Mouse (Mus musculus): ENCODE results near the gene Hrh2. TPM values are rescaled to one million over a fixed set of nuclear protein-coding genes. Genes with fewer than 3 reads are reported as not detected.

The Hrh2 gene
- not detected in 2 replicates for polyA plus RNA-seq (2012)

DNA sequence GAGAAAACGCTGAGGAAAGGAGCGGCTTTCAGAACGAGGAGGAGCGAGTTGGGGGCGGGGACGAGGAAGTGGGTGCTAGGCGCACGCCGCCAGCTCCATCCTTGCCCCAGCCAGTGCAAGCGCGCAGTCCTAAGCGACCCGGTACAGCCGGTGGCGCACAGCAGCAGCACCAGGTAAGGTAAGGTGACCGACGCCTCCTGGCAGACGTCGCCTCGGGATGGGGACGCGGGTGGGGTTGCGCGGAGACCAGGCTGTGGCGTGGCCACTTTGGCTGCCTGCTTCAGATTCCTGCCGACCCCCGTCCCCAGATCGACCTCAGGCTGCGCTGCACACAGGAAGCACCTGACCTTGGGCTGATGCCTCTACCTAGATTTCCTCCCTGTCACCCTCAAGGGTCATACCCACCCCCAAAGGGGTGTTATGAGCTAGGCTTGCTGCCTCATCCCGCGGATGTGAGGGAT lies at the start of gene Hrh2:
Hrh2 (plus strand) TSS at position 109 of the 461 bp plus-strand sequence.
- TF ChIP-seq GATA1 (IDR thresholded peaks at IDR 0.05; ENCODE audit: low read length), result no peak

DNA sequence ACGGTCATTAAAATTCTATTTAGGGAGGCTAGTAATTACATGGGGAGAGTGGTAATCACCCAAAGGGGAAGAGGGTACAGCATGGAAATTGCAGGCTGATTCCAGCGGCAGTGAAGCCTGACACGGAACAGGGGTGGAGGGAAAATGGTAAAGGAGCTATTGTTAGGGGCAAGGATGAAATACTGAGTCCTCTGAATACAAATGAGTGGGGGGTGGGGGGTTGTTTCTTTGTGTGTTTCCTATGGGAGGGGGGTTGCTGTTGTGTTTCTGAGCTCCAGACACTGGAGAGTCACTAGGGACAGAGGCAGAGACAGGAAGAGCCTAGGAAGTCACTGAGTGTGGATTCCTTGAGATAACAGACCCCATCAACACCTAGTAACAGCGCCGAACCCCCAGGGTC lies 48.1 kb upstream of the Hrh2 start:
- no peak for TF ChIP-seq GATA1 (IDR thresholded peaks at IDR 0.05; ENCODE audit: low read length)

GRCm38 (mm10) chr13:54144624-54145023 lies 47.3 kb upstream of the Hrh2 start:
- no peak for TF ChIP-seq GATA1 (IDR thresholded peaks at IDR 0.05; ENCODE audit: low read length)

- no peak for TF ChIP-seq GATA1 (IDR thresholded peaks at IDR 0.05; ENCODE audit: low read length)
These were observed 44.6 kb upstream of the Hrh2 start for GRCm38 (mm10) chr13:54147328-54147727.

GRCm38 (mm10) chr13:54152421-54152820 lies 39.5 kb upstream of the Hrh2 start:
- no peak for TF ChIP-seq GATA1 (IDR thresholded peaks at IDR 0.05; ENCODE audit: low read length)

DNA sequence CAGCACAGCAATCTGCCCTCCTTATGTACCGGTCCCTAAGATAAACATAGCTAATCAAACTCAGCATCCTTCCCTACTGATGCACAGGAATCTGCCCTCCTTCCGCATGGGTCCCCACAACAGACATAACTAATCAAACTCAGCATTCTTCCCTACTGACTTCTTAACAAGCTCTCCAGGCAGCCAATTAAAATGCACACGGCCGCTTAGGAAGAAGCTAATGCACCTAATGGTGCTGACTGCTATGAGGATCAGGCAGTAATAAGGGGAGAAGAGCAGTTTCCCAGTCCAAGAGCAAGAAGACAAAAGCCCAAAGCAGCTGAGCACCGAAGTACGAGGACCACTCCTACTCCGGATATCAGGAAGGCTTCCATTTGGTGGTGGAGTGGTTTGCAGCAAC lies 39.0 kb upstream of the Hrh2 start:
- no peak for TF ChIP-seq GATA1 (IDR thresholded peaks at IDR 0.05; ENCODE audit: low read length)

GRCm38 (mm10) chr13:54153672-54154218 lies 38.2 kb upstream of the Hrh2 start:
- no peak for TF ChIP-seq GATA1 (IDR thresholded peaks at IDR 0.05; ENCODE audit: low read length)

GRCm38 (mm10) chr13:54155822-54156221 lies 36.1 kb upstream of the Hrh2 start:
- no peak for TF ChIP-seq GATA1 (IDR thresholded peaks at IDR 0.05; ENCODE audit: low read length)

DNA sequence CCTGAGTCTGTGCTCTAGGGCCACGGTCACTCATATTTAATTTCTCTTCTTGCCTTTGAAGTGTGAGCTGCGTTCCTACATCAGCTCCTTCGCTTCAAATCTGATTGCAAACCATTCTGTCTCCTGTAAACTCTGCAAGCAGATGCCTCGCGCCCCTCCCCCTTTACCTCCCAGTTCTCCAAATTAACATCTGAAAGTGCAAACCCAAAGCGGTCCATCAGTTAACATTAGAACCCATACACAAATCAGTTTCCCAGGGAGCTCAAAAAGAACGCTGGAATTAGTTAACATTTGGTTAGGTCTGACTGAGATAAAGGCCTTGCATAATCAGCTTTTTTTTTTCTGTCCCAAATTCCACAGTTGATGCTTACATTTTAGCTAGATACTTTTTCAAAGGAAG lies 32.7 kb upstream of the Hrh2 start:
- no peak for TF ChIP-seq GATA1 (IDR thresholded peaks at IDR 0.05; ENCODE audit: low read length)

DNA sequence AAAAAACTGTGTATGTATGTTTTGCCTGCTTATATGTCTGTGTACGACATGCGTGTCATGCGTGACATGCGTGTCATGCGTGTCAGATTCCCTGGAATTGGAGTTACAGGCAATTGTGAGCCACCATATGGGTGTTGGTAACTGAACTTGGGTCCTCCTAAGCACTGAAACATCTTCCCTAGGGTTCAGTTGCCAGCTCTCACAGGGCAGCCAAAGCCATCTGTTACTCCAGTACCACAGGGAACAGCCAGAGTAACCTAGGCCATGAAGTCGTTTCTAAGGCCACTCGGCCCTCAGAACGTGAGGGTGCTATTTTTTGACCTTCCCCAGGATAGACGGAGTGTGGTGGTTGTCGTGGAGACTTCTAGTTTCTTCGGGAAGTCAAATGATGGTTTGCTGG lies 32.2 kb upstream of the Hrh2 start:
- TF ChIP-seq GATA1 (IDR thresholded peaks at IDR 0.05; ENCODE audit: low read length), result no peak

GRCm38 (mm10) chr13:54160546-54160945 lies 31.4 kb upstream of the Hrh2 start:
- TF ChIP-seq GATA1 (IDR thresholded peaks at IDR 0.05; ENCODE audit: low read length), result no peak

- no peak for TF ChIP-seq GATA1 (IDR thresholded peaks at IDR 0.05; ENCODE audit: low read length)
These were observed 30.4 kb upstream of the Hrh2 start for GRCm38 (mm10) chr13:54161514-54161913.

GRCm38 (mm10) chr13:54163363-54163762 lies 28.6 kb upstream of the Hrh2 start:
- no peak for TF ChIP-seq GATA1 (IDR thresholded peaks at IDR 0.05; ENCODE audit: low read length)

GRCm38 (mm10) chr13:54164462-54164861 lies 27.5 kb upstream of the Hrh2 start:
- no peak for TF ChIP-seq GATA1 (IDR thresholded peaks at IDR 0.05; ENCODE audit: low read length)

- no peak for TF ChIP-seq GATA1 (IDR thresholded peaks at IDR 0.05; ENCODE audit: low read length)
These were observed 26.9 kb upstream of the Hrh2 start for GRCm38 (mm10) chr13:54165066-54165465.

GRCm38 (mm10) chr13:54165765-54166164 lies 26.2 kb upstream of the Hrh2 start:
- no peak for TF ChIP-seq GATA1 (IDR thresholded peaks at IDR 0.05; ENCODE audit: low read length)

GRCm38 (mm10) chr13:54167036-54167435 lies 24.9 kb upstream of the Hrh2 start:
- no peak for TF ChIP-seq GATA1 (IDR thresholded peaks at IDR 0.05; ENCODE audit: low read length)

DNA sequence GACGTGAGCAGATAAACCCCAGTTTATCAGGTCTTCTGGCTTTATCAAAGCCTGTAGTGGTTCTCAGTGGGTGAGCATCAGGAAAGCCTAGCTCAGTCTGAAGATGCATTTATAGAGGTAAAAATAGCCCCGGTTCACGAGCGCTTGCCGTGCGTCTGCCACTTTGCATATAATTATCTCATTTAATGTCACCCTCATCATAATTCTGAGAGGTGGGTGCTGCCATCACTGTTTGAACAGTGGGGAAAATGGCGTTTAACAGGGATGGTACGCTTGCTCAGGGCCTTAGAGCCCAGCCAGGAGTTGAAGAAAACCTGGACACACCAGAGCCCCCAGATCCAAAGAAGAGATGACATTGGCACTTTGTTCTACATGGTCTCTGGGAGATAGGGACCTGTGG lies 23.3 kb upstream of the Hrh2 start:
- no peak for TF ChIP-seq GATA1 (IDR thresholded peaks at IDR 0.05; ENCODE audit: low read length)

Data from G1E-ER4 (cell line).